Mouse (Mus musculus) embryonic stem cell, embryonic (primary cell): ENCODE results near the gene 4930544D05Rik.

Experiments
- CTCF ChIA-PET, 4 experiments: fragments of 300-600 bp in 2 of 4; fragments of 350-600 bp in 2 of 4; sonication (Branson Sonifier 250); formaldehyde crosslinking; loops; one replicate each; lab custom pipeline; 2022; ENCODE audit warnings: inconsistent platforms in 2 of 4; lab: Charles Lee
- POLR2A ChIA-PET, 4 experiments: fragments of 300-600 bp in 2 of 4; fragments of 350-600 bp in 2 of 4; sonication (Branson Sonifier 250); formaldehyde crosslinking; loops; one replicate each; lab custom pipeline; 2022; ENCODE audit warnings: antibody characterized with exemption in 4 of 4, inconsistent platforms in 1 of 4; lab: Charles Lee

The 4930544D05Rik gene

DNA sequence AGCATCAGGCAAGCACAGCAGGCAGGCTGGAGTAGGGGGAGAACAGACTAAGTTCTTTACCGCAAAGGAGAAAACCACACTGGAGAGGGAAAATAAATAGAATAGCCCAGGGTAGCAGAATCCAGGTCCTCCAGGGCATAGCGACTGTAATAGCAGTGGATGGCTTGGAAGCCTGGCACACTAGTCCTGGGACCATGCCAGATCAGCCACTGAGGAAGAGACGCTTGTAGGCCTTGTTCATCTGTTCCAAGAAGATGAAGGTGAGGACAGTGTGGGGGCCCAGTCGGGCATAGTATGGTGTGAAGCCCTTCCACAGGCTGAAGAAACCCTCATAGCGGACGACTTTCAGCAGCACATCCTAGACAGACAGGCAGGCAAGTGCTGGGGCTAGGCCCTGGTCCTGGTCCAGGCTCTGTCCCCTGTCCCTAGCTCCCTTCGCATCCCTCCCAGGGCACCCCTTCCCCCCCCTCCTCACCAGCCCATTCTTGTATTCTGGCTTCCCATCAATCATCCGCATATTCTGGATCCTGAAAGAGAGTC, 29.0 kb downstream of the 4930544D05Rik start:
- CTCF ChIA-PET, result no interaction called here
- POLR2A ChIA-PET, result interaction anchor here in 3 of 4 experiments (0.6 to 23.0 kb wide), 14 partner anchors 9 to 345 kb away, joined by 3 to 737 read pairs (median 4); partner anchors contain the start of genes Spag7 (in 2 of the 3), 4930544D05Rik (in 1 of the 3), Eno3 (in 1 of the 3) and Inca1 (in 1 of the 3)

DNA sequence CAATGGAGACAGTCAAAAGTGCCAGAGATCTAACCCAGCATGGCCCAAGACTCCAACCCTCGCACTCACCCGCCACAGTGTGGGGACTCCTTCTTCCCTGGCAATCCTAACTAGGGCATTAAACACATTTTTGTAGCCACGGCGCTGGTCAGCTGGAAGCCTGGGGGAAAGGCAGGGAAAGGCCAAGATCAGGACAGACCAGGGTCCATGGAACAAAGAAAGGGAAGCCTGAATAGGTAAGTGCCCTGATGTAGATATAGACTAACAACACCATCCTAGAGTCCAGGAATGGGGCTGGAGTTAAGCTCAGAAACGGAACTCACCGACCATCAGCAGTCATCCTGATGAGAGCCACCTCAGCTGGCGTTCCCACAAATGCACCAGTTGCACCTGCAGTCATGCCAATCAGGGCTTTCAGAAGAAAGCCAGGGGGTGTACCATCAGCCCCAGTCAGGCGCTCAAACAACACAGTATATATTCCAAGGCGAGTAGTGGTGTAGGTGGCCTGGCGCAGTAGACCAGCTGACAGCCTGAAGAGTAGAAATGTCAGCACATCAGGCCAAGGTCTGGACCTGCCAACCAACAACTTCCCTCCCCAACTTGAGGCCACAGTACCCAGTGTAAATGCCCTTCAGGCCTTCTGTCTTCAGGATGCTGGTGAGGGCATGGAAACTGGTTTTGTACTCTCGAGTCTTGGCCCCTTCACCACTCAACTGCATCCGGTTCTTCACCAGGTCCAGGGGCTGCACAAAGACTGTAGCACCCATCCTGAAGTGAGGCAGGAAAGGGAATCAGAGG, 30.0 kb downstream of the 4930544D05Rik start:
- ChIA-PET POLR2A (interaction anchor here in 2 of 4 experiments (0.7 to 23.0 kb wide), 22 partner anchors 8 to 665 kb away, joined by 3 to 737 read pairs (median 6); partner anchors contain the start of genes 4930544D05Rik (in 2 of the 2), Pfn1 (in 2 of the 2), Spag7 (in 2 of the 2) and Arrb2 (in 1 of the 2)), CTCF (no interaction called here)

DNA sequence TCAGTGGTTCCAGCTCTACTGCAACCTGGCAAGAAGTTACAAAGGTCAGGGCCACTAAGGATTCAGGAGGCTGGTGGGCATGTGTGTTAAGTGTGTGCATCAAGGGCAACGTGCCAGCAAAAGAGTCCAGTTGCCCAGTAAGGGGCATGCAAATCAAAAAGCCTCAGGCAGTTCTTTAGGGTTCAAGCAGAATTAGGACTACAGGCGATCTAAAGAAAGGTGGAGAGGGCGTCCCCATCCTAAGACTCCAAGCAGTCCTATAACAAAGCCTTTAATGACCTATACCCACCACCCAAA, 30.6 kb downstream of the 4930544D05Rik start:
- CTCF ChIA-PET, result interaction anchor here in 2 of 4 experiments (1.2 to 2.0 kb wide), 3 partner anchors 19 to 170 kb away, joined by 3 to 12 read pairs (median 3); partner anchors contain the start of gene Camta2 (in 1 of the 2)
- POLR2A ChIA-PET, result interaction anchor here (0.8 to 23.0 kb wide), 34 partner anchors 8 to 666 kb away, joined by 3 to 737 read pairs (median 11); partner anchors contain the start of genes Spag7 (in 4 of the 4), 4930544D05Rik (in 2 of the 4), Arrb2 (in 2 of the 4) and Eno3 (in 2 of the 4)

DNA sequence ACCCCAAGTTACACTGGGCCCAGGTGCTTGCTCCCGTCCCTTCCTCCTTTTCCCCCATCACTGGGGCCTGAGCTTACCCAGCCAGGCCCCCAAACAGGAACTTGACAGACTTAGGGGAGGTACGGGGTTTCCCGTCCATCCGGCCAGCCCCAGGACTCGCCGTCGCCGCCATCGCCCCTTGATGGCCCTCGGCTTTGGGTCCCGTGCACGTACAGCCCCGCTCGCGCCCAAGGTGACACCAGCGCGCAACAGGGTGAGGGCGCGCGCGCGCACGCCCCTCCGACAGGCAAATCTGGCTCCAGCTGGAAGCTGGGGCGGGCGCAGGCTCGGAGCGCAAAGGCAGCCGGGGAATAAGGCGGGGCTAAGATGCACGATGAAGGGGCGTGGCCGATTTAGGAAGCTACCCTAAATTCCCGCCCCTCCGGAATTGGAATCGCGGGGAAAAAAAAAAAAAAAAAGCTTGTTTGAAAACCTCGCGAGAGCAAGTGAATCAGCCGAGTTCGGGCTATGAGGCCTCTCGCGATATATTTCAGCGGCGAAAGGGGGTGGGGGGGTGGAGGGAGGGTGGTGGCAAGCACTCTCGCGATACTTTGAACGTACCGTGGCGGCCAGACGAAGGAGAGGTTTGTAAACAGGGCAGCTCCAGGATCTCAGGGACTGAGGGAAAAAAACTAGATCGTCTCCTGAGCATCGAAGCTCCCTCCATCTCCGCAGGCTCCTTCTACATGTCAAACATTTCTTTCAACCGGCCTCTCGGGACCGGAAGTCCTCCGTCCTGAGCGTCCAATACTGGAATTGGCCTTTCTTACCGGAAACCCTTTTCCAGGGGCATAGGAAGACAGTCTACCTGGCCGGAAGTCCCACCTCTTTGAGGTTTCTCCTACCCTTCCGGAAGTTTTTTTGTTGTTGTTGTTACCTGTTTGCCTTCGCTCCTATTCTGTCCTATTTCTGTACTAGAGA, 31.3 kb downstream of the 4930544D05Rik start, which contains the start of the genes Rnf167 and Slc25a11:
TSS of gene Rnf167 (plus strand) at position 545 of the 960 bp plus-strand sequence.
TSS of gene Slc25a11 (minus strand) at position 789 of the 960 bp plus-strand sequence.
- ChIA-PET POLR2A (interaction anchor here (0.6 to 23.0 kb wide), 128 partner anchors 8 to 1777 kb away, joined by 3 to 737 read pairs (median 4); partner anchors contain the start of genes Gp1ba (in 4 of the 4), Psmb6 (in 4 of the 4), Spag7 (in 4 of the 4) and 4930544D05Rik (in 3 of the 4)), CTCF (interaction anchor here (0.6 to 2.0 kb wide), 26 partner anchors 9 to 1770 kb away, joined by 3 to 21 read pairs (median 4); partner anchors contain the start of genes Spag7 (in 3 of the 4), Arrb2 (in 1 of the 4), Camta2 (in 1 of the 4) and Nup88 (in 1 of the 4))

DNA sequence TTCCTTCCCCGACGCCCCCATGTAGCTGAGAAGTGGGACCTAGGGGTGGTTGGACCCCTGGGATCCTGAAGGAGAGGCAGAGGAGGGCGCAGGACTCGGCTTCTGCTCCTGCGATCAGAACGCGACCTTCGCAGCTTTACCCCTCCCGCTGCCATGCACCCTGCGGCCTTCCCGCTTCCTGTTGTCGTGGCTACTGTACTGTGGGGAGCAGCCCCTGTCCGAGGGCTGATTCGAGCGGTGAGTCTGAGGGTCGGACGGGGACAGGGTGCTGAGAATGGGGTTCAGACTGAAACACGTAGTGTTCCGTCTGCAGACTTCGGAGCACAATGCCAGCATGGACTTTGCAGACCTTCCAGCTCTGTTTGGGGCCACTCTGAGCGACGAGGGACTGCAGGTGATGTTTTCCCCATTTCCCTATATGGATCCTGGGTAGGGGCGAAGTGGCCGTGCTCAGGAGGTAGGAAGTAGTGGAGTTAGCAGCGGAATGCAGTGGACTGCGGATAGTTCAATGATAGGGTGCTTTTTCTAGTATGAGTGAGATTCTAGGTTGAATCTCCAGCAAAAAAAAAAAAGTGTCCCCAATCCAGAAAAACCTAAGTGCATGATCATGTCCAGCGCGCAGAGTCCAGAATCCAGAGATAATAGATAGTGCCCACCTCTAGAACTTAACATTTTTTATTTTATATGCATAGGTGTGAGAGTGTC, 32.2 kb downstream of the 4930544D05Rik start:
- ChIA-PET CTCF (interaction anchor here in 2 of 4 experiments (0.7 to 2.0 kb wide), 10 partner anchors 19 to 771 kb away, joined by 3 to 21 read pairs (median 4); partner anchors contain the start of genes Spag7 (in 2 of the 2), Camta2 (in 1 of the 2) and Slc2a4 (in 1 of the 2)), POLR2A (interaction anchor here (0.7 to 23.0 kb wide), 56 partner anchors 8 to 728 kb away, joined by 3 to 737 read pairs (median 8); partner anchors contain the start of genes Spag7 (in 4 of the 4), 4930544D05Rik (in 3 of the 4), Inca1 (in 3 of the 4) and Kif1c (in 3 of the 4))

DNA sequence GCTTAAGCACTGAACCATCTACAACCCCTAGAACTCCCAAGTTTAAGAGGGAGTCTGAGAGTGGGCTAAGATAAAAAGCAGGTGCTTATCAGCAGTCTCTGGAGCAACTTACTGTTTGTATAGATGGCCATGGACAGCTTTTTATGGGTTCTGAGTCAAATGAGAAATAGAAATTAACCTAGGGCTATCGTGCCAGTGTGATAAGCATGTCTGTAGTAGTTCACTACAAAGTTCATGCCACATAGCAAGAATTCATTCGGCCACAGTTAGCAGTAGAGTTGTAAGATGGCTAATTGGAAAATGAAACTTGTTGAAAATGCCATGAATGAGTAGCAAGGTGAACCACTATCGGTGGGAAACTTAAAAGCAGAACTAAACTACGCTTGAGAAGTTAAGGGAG, 32.9 kb downstream of the 4930544D05Rik start:
- ChIA-PET POLR2A (interaction anchor here in 3 of 4 experiments (1.1 to 23.0 kb wide), 10 partner anchors 9 to 124 kb away, joined by 3 to 737 read pairs (median 32); partner anchors contain the start of genes Spag7 (in 3 of the 3), Eno3 (in 2 of the 3), 4930544D05Rik (in 1 of the 3) and Camta2 (in 1 of the 3)), CTCF (no interaction called here)

DNA sequence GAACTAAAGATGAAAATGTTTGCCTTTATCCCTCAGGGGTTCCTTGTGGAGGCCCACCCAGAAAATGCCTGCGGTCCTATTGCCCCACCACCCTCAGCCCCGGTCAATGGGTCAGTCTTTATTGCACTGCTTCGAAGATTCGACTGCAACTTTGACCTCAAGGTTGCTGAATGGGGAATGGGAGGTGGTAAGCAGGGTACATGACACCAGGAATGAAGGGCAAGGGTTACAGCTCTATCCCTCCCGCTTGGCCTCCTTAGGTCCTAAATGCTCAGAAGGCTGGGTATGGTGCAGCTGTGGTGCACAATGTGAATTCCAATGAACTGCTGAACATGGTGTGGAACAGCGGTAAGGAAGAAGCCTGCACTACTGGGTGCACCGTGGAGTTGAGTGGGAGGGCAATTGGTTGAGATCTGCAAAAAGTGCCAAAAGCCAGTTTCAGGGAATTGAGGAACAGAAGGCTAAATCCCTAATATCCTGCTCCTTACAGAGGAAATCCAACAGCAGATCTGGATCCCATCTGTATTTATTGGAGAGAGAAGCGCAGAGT, 33.6 kb downstream of the 4930544D05Rik start:
- CTCF ChIA-PET, result interaction anchor here in 1 of 4 experiments (0.6 kb wide), 1 partner anchor 128 kb away, joined by 3 read pairs; no protein-coding TSS in a partner anchor
- POLR2A ChIA-PET, result interaction anchor here in 3 of 4 experiments (1.0 to 23.0 kb wide), 7 partner anchors 10 to 192 kb away, joined by 3 to 737 read pairs (median 4); partner anchors contain the start of genes Spag7 (in 3 of the 3), 4930544D05Rik (in 1 of the 3), Camta2 (in 1 of the 3) and Eno3 (in 1 of the 3)

DNA sequence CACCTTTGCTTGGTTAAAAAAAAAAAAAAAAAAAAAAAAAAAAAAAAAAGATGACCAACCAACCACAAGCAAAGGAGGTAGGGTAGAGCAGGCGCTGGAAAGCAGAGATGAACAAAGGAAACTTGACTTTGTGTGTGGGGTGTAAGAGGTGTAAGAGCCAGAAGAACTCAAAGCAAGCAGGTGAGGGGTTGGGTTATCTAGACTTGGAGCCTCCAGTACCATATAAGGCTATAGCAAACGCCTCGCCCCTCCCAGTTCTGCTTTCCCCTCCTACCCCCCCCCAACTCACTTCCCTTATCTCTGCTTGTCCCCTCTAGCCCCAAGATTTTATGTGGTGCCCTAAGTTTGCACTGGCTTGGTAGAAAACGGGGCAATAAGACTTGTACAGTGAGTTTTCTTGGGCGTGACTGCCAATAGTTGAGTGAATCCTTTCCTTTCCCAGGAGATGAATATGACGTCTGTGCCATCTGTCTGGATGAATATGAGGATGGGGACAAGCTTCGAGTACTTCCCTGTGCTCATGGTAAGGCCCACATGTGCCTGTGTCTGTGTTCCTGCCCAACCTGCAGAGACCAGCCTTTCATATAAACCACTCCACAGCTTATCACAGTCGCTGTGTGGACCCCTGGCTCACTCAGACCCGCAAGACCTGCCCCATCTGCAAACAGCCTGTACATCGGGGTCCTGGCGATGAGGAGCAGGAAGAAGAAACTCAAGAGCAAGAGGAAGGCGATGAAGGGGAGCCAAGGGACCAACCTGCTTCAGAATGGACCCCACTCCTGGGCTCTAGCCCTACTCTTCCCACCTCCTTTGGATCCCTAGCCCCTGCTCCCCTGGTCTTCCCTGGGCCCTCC, 34.9 kb downstream of the 4930544D05Rik start:
- ChIA-PET CTCF (interaction anchor here in 1 of 4 experiments (0.7 to 0.9 kb wide), 2 partner anchors 8 to 18 kb away, joined by 3 to 4 read pairs; partner anchors contain the start of gene Spag7), POLR2A (interaction anchor here (0.6 to 23.0 kb wide), 9 partner anchors 11 to 355 kb away, joined by 3 to 737 read pairs (median 3); partner anchors contain the start of genes Spag7 (in 3 of the 4), Arrb2 (in 1 of the 4), Camta2 (in 1 of the 4) and Eno3 (in 1 of the 4))

DNA sequence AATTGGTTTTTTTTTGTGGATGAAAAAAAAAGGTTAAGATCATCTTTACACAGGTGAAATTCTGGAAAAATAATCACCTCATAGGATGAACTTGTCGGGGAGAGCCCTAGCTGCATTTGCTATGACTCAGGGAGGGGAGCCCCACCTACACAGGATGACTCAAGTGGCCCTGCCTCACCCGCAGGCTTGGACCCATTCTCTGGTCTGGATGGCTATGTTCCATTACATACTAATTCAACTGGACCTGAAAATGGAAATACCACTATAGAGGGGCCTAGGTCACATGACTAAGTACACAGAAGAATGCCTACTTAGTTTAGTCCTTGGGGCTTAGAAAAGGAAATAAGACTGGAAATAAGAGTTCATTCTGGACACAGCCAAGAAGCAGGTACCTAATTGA, 35.7 kb downstream of the 4930544D05Rik start:
- CTCF ChIA-PET, result no interaction called here
- POLR2A ChIA-PET, result interaction anchor here (1.0 to 23.0 kb wide), 8 partner anchors 13 to 219 kb away, joined by 3 to 737 read pairs (median 23); partner anchors contain the start of genes Spag7 (in 4 of the 4), Arrb2 (in 1 of the 4), Camta2 (in 1 of the 4) and Eno3 (in 1 of the 4)

DNA sequence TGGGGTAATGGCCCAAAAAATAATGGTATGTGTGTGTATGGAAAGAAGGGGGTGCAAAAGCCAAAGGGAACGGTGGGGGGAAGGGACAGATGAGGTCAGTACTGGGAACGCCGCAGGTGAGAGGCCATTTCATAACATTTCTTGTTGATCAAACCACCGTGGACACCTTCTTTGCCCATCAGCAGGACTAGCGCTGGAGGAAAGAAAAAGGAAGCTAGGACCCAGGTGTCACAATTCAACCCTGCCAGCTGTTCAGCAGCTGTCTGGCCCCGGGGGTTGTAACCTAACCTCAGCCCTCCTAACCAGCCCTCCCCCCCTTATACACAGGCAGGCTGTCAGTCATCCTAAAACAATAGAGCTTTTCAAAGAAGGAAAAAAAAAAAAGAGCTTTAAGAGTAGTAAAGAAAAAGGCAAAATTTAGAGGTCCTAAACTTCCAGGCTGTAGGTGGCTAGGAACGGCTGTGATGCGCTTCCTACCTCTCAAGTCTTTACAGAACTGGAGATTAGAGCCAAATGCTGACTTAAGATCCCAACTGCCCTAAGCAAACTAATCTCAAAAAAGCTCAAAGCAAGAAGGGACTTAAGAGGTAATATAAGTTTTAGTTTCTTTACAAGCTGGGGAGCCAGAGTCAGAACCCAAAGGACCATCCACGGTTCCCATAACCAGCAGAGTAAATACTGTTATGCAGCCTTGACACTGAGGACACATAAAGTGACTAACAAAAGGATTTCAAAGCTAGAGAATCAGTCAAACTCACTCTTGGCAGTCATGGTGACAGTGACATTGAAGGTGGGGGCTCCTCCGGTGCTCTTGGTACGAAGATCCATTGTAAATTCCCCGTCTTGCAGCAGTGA, 36.6 kb downstream of the 4930544D05Rik start:
- CTCF ChIA-PET, result interaction anchor here in 1 of 4 experiments (0.7 kb wide), 1 partner anchor 71 kb away, joined by 3 read pairs; no protein-coding TSS in a partner anchor
- POLR2A ChIA-PET, result interaction anchor here (0.6 to 23.0 kb wide), 23 partner anchors 10 to 241 kb away, joined by 3 to 737 read pairs (median 3); partner anchors contain the start of genes Spag7 (in 4 of the 4), Arrb2 (in 2 of the 4), 4930544D05Rik (in 1 of the 4) and Camta2 (in 1 of the 4)

DNA sequence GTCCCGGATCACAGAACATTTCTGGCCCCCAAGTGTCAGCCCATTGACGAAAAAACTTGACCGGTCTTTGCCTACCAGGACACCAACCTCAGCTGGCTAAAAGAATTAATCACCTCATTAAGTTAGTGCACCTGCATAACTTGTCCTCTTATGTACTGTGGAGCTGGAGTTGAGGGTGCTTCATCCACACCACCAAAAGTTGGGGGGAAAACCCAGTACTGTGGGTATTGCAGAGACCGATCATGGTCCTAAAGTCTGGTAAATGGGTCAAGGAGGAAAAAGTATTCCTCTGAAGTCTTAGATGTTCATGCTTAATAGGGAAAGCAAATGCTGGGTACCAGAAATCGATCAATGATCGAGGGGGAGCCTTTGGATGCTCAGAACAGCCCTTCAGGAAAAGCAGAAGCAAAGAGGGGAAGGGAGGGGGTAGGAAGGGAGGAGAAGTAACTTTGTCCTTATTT, 37.3 kb downstream of the 4930544D05Rik start:
- ChIA-PET POLR2A (interaction anchor here (0.6 to 23.0 kb wide), 21 partner anchors 12 to 367 kb away, joined by 3 to 737 read pairs (median 4); partner anchors contain the start of genes Spag7 (in 4 of the 4), Arrb2 (in 2 of the 4), 4930544D05Rik (in 1 of the 4) and Camta2 (in 1 of the 4)), CTCF (interaction anchor here in 1 of 4 experiments (0.7 kb wide), 1 partner anchor 72 kb away, joined by 3 read pairs; no protein-coding TSS in a partner anchor)

DNA sequence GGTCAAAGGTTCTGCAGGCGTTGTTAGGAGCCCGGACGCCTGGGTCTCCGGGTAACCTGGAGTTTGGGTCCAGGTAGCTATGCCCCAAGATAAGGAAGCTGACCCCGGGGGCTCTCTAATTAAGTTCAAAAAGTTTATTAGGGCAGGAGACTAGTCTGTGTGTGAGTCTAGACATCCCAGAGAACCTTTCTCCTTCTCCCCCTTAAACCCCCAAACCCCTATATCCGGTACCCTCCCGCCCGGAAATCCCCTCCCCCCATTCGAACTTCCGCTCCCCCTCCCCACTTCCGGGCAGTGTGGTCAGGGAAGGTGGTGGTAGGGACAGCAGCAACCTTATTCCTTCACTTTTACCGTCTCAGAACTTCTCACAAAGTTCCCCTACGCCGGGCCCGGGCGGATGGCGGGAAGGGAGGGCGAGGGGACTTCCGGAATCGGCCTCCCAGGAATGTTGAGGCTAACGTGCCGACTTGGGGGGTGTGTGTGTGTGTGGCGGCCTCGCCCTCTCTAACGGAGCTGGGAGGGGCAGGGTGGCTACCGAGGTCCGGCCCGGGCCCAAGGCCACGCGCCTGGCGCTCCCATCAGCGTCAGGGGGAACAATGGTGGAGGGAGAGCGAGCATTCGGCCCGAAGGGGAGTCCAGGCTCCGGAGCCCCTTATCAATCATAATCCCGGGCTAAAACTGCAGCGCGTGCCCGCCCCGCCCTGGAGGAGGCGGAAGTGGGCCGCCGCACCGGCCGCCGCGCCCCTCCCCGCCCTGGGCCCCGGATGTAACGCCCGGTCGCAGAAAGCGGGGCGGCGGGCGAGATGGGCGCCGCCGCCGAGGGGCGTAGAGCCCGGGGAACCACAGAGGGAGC, 37.9 kb downstream of the 4930544D05Rik start:
- ChIA-PET CTCF (interaction anchor here in 1 of 4 experiments (0.6 kb wide), 1 partner anchor 77 kb away, joined by 3 read pairs; no protein-coding TSS in a partner anchor), POLR2A (interaction anchor here (0.5 to 23.0 kb wide), 20 partner anchors 8 to 431 kb away, joined by 3 to 737 read pairs (median 4); partner anchors contain the start of genes Spag7 (in 4 of the 4), Arrb2 (in 2 of the 4), 4930544D05Rik (in 1 of the 4) and Derl2 (in 1 of the 4))
